Mouse (Mus musculus): ENCODE data around the gene 2010300C02Rik. TPM values are rescaled to one million over a fixed set of nuclear protein-coding genes. Genes with fewer than 3 reads are reported as not detected.

2010300C02Rik gene
- polyA plus RNA-seq, 1 experiment: not detected

- Histone ChIP-seq H3K4me1 (ENCODE audit: control insufficient read depth, insufficient read depth, insufficient read length, low read length) (no peaks in the 10 kb centered on the region), H3K27ac (replicated peaks; ENCODE audit: low read depth, low read length) (no peak overlapping the region), H3K4me3 (ENCODE audit: insufficient read depth, low read depth, low read length) (no peak overlapping the region)
These were observed 55.4 kb downstream of the 2010300C02Rik start for GRCm38 (mm10) chr1:37664496-37664895.

- no peak overlapping the region for H3K27ac ChIP-seq (replicated peaks; ENCODE audit: low read depth, low read length)
- no peaks in the 10 kb centered on the region for H3K4me1 ChIP-seq (ENCODE audit: control insufficient read depth, insufficient read depth, insufficient read length, low read length)
- no peak overlapping the region for H3K4me3 ChIP-seq (ENCODE audit: insufficient read depth, low read depth, low read length)
These were observed 56.3 kb downstream of the 2010300C02Rik start for GRCm38 (mm10) chr1:37663606-37664005.

GRCm38 (mm10) chr1:37656017-37656416, 63.9 kb downstream of the 2010300C02Rik start:
- Histone ChIP-seq H3K27ac (replicated peaks; ENCODE audit: low read depth, low read length) (no peak overlapping the region), H3K4me3 (ENCODE audit: insufficient read depth, low read depth, low read length) (no peak overlapping the region), H3K4me1 (ENCODE audit: control insufficient read depth, insufficient read depth, insufficient read length, low read length) (no peaks in the 10 kb centered on the region)

- Histone ChIP-seq H3K4me1 (ENCODE audit: control insufficient read depth, insufficient read depth, insufficient read length, low read length) (no peaks in the 10 kb centered on the region), H3K27ac (replicated peaks; ENCODE audit: low read depth, low read length) (no peak overlapping the region), H3K4me3 (ENCODE audit: insufficient read depth, low read depth, low read length) (no peak overlapping the region)
These were observed 65.9 kb downstream of the 2010300C02Rik start for GRCm38 (mm10) chr1:37653992-37654391.

DNA sequence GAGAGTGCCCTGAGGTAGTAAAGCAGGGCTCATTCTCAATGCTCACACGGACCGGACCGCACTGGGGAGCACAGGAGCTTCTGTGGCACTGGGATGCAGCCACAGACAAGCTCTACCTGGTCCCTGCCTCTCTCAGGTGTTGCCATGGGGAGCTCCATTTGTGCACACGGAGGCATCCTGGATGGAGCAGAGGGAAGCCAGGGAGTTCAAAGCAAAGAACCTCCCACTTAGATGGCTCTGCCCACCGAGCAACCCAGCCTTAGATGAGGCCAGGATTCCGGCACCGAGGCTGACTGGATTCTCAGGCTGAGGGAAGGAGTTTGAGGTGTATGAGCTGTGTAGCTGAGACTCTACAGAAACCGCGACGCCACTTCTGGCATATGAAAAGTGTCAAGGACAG, 72.8 kb downstream of the 2010300C02Rik start:
- Histone ChIP-seq H3K4me1 (ENCODE audit: control insufficient read depth, insufficient read depth, insufficient read length, low read length) (no peaks in the 10 kb centered on the region), H3K27ac (replicated peaks; ENCODE audit: low read depth, low read length) (no peak overlapping the region), H3K4me3 (ENCODE audit: insufficient read depth, low read depth, low read length) (no peak overlapping the region)

DNA sequence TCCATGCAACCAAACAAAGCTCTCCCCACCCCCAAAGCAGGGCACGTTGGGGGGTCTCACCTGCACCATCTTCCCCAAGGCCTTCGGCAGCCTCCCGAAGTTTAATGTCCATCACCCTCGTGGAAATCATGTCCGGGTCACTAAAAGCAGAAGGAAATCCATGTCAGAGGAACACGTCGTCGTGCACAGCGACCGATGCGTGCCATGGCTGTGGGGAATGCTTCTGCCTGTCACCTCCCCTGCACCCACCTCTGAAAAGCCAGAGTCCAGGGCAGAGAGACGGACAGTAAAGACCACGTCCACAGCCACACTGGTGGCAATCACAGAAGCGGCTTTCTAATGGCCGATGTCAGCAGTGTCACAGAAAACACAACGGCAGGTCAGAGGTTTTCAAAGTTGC, 75.4 kb downstream of the 2010300C02Rik start:
- Histone ChIP-seq H3K4me3 (ENCODE audit: insufficient read depth, low read depth, low read length) (no peak overlapping the region), H3K4me1 (ENCODE audit: control insufficient read depth, insufficient read depth, insufficient read length, low read length) (no peaks in the 10 kb centered on the region), H3K27ac (replicated peaks; ENCODE audit: low read depth, low read length) (no peak overlapping the region)

GRCm38 (mm10) chr1:37643794-37644365, 76.0 kb downstream of the 2010300C02Rik start:
- Histone ChIP-seq H3K4me1 (ENCODE audit: control insufficient read depth, insufficient read depth, insufficient read length, low read length) (no peaks in the 10 kb centered on the region), H3K27ac (replicated peaks; ENCODE audit: low read depth, low read length) (no peak overlapping the region)

DNA sequence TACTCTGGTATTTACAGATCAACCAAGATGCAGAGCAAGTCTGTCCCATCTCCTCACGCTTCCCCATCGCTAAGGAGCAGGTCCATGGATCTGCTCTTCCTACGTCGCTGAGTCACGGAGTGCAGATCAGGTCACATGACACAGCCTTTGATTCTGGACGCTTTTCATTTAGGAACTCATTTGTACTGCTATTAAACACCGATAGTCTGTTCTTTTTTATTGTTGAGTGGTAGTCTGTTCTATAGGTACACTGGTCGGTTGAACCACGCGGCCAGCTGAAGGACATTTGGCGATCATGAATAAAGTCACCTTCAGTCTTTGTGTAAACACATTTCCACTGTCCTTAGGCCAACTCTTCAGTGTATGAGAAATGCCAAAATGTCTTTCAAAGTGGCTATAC, 78.5 kb downstream of the 2010300C02Rik start:
- no peak overlapping the region for H3K27ac ChIP-seq (replicated peaks; ENCODE audit: low read depth, low read length)
- H3K4me3 ChIP-seq (ENCODE audit: insufficient read depth, low read depth, low read length): no peak overlapping the region
- no peaks in the 10 kb centered on the region for H3K4me1 ChIP-seq (ENCODE audit: control insufficient read depth, insufficient read depth, insufficient read length, low read length)

More at GRCm38 (mm10) chr1:37643794-37644365, 76.0 kb downstream of the 2010300C02Rik start:
- no peak overlapping the region for H3K4me3 ChIP-seq (ENCODE audit: insufficient read depth, low read depth, low read length)

DNA sequence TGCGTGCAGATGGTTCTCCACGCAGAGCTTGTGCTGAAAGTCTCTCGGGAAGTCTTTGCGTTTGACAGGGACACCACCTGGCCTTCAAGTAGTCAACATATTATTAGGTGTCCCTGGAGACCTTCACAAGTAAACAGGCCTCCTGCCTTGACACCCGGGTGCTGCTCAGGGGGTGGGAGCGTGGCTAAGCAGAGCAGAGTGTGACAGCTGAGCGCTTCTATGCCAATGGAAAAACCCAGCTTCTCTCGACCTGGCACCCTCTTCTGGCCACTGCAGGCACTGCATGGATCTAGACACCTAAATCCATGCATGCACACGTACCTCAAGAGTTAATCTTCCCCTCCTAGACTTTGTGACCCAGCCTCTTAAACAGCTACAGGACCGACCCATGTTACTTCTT, 80.8 kb downstream of the 2010300C02Rik start:
- H3K4me3 ChIP-seq (ENCODE audit: insufficient read depth, low read depth, low read length): peak overlapping the region; percentile 36; the same call in 1 of the 2 replicates
- H3K27ac ChIP-seq (replicated peaks; ENCODE audit: low read depth, low read length): no peak overlapping the region
- no peaks in the 10 kb centered on the region for H3K4me1 ChIP-seq (ENCODE audit: control insufficient read depth, insufficient read depth, insufficient read length, low read length)

GRCm38 (mm10) chr1:37638560-37638959, 81.3 kb downstream of the 2010300C02Rik start:
- Histone ChIP-seq H3K4me1 (ENCODE audit: control insufficient read depth, insufficient read depth, insufficient read length, low read length) (peaks cover 3% of the 10 kb centered on the region; the same call in 1 of the 2 replicates), H3K27ac (replicated peaks; ENCODE audit: low read depth, low read length) (no peak overlapping the region), H3K4me3 (ENCODE audit: insufficient read depth, low read depth, low read length) (no peak overlapping the region)

DNA sequence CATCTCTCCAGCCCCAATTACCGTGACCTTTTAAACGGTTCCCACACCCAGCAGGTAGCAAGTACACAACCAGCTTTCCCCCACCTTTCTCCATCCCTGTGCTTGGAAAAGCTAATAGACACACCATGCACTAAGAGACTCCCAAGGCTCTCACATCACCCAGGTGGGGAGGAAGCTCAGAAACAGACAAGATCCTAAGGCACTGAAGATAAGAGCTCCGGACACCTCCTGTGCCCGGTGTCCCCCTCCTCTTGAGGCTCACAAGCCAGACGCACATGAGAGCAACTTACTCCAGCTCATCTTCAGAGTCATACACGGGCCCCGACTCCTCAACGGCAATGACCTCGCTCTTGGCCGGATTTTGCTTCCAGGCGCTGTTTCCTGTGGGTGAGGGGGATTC, 82.3 kb downstream of the 2010300C02Rik start:
- no peak overlapping the region for H3K27ac ChIP-seq (replicated peaks; ENCODE audit: low read depth, low read length)
- H3K4me1 ChIP-seq (ENCODE audit: control insufficient read depth, insufficient read depth, insufficient read length, low read length): peaks cover 8% of the 10 kb centered on the region; the same call in 1 of the 2 replicates

DNA sequence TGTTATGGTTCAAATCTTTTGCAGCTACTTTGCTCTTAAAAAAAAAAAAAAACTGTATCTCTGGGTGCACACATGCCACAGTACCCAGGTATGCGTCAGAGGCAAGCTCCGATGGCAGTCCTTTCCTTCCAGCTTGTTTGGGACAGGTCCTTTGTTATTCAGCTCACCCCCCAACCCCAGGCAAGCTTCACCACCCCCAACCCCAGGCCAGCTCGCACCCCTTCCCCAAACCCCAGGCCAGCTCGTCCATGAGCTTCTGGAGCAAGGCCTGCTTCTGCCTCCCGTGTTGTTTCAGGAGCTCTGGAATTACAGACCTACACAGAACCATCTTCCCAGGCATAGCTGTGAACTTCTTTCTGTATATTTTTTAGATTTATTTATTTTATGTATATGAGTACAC, 83.1 kb downstream of the 2010300C02Rik start:
- Histone ChIP-seq H3K4me3 (ENCODE audit: insufficient read depth, low read depth, low read length) (no peak overlapping the region), H3K4me1 (ENCODE audit: control insufficient read depth, insufficient read depth, insufficient read length, low read length) (peaks cover 8% of the 10 kb centered on the region; the same call in 1 of the 2 replicates), H3K27ac (replicated peaks; ENCODE audit: low read depth, low read length) (no peak overlapping the region)

More for the DNA sequence above, 82.3 kb downstream of the 2010300C02Rik start:
- no peak overlapping the region for H3K4me3 ChIP-seq (ENCODE audit: insufficient read depth, low read depth, low read length)

DNA sequence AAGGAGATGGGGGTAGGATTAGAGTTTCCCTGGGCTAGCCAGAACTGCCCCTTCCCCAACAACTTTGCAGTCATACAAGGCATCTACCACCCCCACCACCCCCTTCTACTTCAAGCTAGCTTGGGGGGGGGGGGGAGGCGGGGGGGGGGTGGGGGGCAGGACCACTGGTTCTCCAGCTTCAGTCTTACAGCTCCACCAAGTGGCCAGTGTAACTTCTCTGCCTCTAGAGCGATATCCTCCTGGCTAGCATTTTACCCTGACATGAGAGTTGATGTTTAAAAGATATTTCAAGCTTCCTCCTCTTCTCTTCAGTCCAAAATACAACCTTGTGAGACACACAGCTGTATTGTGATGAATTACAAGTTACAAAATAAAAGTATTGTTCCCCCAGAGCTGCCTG, 83.7 kb downstream of the 2010300C02Rik start:
- Histone ChIP-seq H3K4me1 (ENCODE audit: control insufficient read depth, insufficient read depth, insufficient read length, low read length) (peaks cover 8% of the 10 kb centered on the region; the same call in 1 of the 2 replicates), H3K4me3 (ENCODE audit: insufficient read depth, low read depth, low read length) (no peak overlapping the region), H3K27ac (replicated peaks; ENCODE audit: low read depth, low read length) (no peak overlapping the region)

- Histone ChIP-seq H3K27ac (replicated peaks; ENCODE audit: low read depth, low read length) (no peak overlapping the region), H3K4me3 (ENCODE audit: insufficient read depth, low read depth, low read length) (no peak overlapping the region), H3K4me1 (ENCODE audit: control insufficient read depth, insufficient read depth, insufficient read length, low read length) (peaks cover 8% of the 10 kb centered on the region; the same call in 1 of the 2 replicates)
These were observed 84.2 kb downstream of the 2010300C02Rik start for GRCm38 (mm10) chr1:37635716-37636115.

DNA sequence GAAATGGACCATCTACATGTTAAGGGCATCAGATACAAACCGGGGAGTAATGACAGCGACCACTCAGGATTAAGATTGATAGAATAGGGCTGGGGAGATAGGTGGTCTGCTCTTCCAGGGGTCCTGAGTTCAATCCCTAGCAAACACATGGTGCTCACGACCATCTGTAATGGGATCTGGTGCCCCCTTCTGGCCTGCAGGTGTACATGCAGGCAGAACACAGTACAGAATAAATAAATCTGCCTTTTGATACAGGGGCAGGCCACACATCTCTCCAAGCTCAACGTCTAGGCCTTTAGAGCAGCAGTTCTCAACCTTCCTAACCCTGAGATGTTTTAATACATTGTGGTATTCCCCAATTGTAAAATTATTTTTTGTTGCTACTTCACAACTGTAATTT, 85.2 kb downstream of the 2010300C02Rik start:
- H3K4me1 ChIP-seq (ENCODE audit: control insufficient read depth, insufficient read depth, insufficient read length, low read length): peaks cover 8% of the 10 kb centered on the region; the same call in 1 of the 2 replicates
- H3K4me3 ChIP-seq (ENCODE audit: insufficient read depth, low read depth, low read length): no peak overlapping the region
- H3K27ac ChIP-seq (replicated peaks; ENCODE audit: low read depth, low read length): no peak overlapping the region

DNA sequence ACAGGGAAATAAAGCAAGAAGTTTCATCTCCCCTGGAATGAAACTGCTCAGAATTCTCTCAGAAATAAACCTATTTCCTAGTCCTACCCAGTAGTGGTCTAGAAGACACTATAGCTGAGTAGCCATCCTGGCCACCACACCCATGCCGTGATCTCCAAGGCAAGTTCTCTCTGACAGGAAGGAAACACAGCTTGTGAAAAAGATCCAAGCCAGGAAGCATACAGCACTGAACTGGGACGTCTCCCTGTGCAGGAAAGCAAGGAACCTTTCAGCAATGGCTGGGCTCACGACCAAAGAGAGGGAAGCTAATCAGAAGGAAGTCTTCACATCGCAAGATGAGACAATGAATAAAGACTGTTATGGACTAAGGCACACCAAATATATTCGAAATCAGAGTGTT, 86.4 kb downstream of the 2010300C02Rik start:
- H3K27ac ChIP-seq (replicated peaks; ENCODE audit: low read depth, low read length): peak overlapping the region; percentile 85
- no peak overlapping the region for H3K4me3 ChIP-seq (ENCODE audit: insufficient read depth, low read depth, low read length)
- peaks cover 8% of the 10 kb centered on the region; the same call in 1 of the 2 replicates for H3K4me1 ChIP-seq (ENCODE audit: control insufficient read depth, insufficient read depth, insufficient read length, low read length)

All from brown adipose tissue, adult 24 weeks (tissue).